Mouse (Mus musculus): ENCODE measurements around the gene Taok3. TPM values are rescaled to one million over a fixed set of nuclear protein-coding genes. Genes with fewer than 3 reads are reported as not detected.

The Taok3 gene
- total RNA-seq, 1 experiment from 2014 or later = 100 TPM

DNA sequence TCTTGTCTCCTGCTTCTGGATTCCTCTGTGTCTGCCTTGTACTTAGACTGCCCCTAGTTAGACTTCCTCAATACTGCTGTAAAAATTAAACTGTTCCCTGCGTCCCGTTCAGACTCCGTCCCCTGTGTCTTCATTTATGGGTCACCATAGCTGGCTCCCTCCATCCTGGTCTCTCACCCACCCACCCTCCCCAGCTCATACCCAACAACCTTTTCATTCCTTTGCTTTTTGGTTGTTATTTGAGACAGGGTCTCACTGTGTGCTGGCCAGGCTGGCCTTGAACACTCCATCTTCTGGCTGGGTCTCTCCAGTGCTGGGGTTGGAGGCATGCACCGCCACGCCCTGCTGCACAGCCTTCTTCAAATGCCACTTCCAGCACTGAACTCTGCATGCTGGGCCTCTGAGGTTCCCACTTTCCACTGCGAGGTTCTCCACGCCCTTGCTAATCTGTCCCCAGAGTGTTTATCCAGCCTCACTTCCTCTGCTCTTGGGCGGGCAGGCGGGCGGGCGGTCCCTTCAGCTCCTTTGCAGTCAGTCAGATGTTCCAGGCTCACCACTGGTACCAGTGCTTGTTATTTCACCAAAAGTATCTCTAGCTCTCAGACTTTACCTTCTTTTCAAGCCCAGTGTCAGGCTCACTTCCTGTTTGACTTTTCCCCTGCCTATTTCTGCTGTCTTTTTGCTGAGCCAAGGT, 18.5 kb downstream of the Taok3 start:
- ATAC-seq (replicated peaks; ENCODE audit: low read depth, poor library complexity, severe bottlenecking) = peak; percentile 57

DNA sequence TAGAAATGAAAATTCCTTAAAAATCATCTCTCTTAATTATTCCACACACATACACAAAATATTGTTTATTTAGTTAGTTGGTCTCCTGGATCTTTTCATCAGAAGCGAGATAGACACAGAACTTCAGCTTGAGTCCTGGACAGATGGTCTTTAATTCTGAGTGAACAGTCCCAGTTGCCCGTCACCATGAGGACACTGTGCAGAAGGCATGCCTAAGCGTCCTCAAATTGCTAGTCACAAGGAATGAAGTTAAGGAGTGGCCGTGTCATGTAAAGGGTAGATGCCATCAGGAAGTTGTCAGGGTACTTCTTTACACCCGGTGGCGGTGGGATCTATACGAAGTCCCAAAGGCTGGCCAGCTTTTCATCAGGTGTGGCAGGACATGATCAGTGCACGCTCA, 19.9 kb downstream of the Taok3 start:
- no peak for ATAC-seq (replicated peaks; ENCODE audit: low read depth, poor library complexity, severe bottlenecking)

DNA sequence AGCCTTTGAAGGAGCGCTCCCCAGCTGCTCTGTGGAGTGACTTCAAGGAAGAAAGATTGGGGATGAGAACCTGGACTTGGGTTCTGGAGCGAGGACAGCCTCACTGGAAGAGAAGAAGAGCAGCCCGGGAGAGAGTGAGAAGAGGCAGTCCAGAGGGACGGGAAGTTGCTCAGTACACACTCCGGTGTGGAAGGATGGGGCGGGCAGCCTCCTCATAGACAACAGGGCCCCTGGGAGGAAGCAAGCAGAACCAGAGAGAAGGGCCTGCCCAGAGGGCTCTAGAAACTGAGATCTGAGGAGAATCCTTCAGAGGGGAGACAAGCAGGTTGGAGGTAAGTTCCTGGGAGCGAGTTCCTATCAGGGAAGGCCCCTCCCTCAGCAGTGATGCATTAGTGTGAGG, 20.4 kb downstream of the Taok3 start:
- no peak for ATAC-seq (replicated peaks; ENCODE audit: low read depth, poor library complexity, severe bottlenecking)

DNA sequence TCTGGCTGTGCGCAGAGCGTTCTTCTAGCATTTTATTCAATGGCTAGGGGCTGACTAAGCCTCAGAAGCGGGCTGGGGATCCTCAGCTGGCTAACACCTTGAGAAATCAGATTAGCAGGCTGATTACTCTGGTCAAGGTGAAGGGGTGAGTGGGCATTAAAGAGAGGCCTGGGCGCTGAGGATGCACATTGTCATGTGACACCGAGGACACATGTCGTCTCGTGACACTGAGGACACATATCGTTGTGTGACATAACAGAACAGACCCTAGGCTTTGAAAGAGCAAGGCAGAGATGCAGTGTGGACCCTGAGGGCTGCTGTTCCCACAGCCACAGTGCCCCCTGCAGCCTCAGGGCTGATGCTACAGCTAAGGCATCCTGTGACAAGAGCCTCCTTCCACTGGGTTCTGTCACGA, 23.8 kb downstream of the Taok3 start:
- ATAC-seq (replicated peaks; ENCODE audit: low read depth, poor library complexity, severe bottlenecking) = peak; percentile 65

DNA sequence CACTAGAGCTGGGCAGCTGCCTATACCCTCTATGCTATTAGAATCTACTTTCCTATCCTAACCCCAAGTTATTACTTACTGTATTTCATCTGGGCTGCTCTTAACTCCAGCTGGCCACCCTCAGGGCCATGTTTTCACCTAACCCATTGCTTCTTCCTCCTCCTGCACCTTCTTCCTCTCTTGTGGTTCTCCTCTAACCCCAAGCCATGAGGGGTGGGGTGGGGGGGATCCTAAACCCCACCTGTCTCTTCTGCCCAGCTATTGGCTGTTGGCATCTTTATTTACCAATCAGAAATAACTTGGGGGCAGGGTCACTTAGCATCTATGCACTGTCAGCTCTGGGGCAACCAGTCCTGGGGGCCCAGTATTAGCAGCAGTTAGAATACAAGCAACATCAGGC, 26.2 kb downstream of the Taok3 start:
- ATAC-seq (replicated peaks; ENCODE audit: low read depth, poor library complexity, severe bottlenecking) = peak; percentile 43

DNA sequence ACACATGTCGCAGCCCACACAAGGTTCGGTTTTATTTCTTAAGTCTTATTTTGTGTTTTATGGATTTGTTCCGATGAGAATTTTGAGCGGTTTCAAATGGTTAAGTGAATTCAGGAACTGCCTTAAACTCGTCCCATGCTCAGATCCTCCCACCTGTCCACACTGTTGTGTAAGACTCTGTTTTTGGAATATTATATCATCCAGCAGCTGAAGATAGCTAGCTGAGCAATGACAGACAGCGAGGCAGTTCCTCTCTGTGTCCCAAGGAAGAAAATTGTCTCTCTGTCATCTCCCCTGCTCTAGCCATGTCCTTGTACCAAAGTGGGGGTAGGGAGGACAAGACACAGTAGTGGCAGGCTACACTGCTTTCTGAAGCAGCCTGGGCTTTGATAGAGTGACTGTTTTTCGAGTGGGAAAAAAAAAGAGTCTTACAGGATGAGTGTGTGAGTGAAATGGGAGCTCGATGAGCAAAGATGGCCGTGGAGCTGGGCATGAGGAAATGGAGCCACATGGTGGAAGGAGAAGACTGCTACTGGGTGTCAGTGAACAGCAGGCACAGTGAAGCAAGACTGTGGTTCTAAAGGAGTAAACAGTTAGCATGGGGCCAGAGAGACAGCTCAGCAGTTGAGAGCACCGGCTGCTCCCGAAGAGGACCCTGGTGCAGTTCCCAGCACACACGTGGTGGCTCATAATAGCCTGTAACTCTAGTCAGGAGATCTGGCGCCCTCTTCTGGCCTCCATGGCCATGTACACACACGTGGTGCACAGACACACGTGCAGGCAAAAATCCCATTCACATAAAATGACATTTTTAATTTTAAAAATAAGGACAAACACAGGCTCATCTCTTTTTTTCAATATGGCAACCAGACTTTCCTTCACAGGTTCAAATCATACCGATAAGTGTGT, 27.5 kb downstream of the Taok3 start:
- no peak for ATAC-seq (replicated peaks; ENCODE audit: low read depth, poor library complexity, severe bottlenecking)

DNA sequence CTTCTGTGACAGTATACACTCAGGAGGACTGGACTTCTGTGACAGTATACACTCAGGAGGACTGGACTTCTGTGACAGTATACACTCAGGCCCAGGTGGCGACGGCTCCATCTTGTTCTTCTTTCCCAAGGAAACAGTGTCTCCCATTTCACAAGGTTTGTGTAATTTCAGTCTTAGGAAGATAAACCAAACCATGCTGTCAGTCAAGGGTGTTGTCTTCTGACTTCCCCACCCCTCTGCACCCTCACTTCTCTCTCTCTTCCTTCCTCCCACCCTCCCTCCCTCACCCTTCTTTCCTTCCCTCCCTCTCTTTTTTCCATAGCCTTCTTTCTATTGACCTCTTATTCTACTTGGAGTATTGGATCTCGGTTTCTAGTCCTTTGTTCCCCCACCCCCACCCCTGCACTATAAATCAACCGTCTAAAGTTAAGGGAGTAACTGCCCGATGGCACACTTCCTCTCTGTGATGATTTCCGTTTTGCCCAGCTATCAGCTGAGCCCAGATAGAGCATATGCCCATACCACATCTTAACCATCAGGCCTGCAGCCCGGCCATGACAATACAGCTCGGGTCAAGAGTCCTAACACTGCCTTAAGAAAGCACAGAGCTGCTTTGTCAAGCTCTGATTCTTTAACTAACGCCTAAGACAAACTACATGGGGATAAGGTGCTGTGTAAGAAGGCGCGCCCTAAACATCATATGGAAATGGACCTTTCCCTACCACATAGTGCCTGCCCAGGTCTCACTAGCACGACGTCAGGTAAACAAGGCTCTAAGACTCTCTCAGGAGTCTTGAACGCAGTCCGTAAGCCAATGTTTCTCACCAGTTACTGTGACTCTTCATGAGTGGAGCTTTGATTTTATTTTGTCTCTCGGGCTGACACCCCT, 29.4 kb downstream of the Taok3 start:
- peak; percentile 84 for ATAC-seq (replicated peaks; ENCODE audit: low read depth, poor library complexity, severe bottlenecking)

DNA sequence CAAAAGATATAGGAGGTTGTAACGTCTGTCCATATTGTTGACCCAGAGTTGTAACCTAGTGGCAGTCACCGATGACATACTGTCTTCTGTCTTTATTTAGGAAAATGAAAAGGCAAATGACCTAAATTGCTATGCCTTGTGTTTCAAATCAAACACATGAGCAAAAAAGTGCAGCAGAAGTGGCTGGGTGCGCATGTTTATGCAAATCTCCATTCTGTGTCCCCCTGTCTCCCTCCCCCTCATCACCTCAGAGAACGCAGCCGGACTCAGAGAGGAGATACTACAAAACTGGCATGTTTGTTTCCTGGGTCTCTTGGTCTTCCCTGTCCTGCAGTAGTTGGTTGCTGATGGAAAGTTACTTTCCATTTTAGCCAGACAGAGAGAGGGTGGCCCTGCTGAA, 30.1 kb downstream of the Taok3 start:
- no peak for ATAC-seq (replicated peaks; ENCODE audit: low read depth, poor library complexity, severe bottlenecking)

DNA sequence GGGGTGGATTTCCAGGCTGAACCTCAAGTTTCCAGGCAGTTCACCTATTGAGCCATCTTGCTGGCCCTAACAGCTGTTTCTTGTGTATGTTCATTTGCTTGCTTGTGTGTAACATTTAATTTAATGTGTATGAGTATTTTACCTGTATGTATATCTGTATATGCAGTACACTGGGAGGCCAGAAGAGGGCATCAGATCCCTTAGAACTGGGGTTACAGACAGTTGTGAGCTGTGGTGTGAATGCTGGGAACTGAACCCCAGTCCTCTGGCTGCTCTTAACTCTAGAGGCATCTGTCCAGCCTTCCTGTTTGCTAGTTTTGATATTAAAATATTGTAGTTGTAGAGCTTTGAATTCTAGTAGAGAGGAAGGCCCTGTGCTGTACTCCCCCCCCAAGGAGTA, 33.0 kb downstream of the Taok3 start:
- no peak for ATAC-seq (replicated peaks; ENCODE audit: low read depth, poor library complexity, severe bottlenecking)

DNA sequence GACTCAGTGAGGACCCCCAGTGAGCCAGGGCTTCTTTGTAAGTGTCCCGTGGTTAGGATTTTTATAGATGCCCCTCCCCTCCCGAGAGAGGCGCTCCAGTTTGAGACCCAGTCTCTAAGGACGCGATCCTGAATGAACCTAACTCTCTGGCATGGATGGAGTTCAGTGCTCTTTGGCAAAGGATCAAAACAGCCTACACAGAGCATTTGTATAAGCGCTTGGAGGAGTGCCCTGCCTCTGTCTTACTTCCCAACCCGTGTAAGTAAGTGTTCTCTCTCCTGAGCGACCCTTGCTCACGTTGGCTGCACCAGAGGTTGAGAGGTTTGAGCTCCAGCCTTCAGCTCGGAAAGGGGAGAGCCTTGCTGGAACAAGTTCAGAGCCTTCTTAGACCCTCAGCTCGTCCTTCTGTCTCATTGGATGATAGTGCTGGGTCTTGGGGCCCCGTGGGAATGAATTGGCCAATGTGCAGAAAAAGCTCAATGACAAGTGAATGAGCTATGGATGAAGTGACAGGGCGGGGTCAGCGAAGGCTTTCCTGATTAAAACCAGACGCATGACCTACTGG, 33.7 kb downstream of the Taok3 start:
- no peak for ATAC-seq (replicated peaks; ENCODE audit: low read depth, poor library complexity, severe bottlenecking)

DNA sequence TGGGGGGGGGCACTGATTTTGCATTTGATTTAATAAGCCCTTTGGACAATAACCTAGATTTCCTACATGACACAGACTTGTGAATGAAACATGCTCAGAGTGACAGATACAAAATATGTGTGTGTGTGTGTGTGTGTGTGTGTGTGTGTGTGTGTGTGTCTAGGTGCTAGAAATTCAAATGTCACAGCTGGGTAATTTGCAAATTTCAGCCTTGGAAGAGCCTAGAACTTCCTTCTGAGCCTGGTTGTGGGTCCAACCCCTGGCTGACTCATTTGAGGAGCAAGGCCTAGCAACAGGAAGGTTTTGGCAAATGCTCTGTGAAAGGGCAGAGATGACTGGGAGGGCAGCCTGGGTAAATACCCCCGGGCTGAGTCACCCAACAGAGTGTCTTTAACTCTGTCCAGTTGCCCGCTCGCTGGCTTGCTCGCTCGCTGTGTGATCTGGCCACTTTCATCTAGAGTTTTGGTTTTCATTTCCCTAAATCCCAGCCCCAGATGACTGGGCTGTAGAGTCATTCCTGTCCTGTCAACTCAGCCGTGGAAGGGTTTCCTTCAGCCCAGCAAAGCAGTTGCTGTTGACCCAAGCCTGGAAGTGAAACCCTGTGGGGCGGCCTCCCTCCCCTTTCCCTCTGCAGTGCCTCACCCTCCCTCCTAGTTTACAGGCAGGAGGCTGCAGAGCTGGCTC, 38.5 kb downstream of the Taok3 start:
- ATAC-seq (replicated peaks; ENCODE audit: low read depth, poor library complexity, severe bottlenecking) = peak; percentile 83

DNA sequence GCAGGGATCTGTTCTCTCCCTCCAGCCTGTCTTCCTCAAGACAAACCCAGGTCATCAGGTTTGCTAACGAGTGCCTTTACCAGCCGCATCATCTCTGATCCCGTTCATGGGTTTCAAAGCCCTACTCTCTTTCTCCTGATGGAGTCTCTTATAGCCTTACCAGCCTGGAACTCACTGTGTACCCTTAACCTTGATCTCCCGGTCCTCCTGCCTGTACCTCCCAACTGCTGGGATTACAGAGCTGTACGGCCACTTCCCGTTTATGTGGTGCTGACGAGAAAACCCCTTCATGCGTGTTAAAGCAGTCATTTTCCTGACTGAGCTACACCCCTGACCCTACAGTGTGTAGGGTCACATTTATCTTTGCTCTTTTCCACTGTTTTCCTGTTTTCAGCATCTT, 39.4 kb downstream of the Taok3 start:
- no peak for ATAC-seq (replicated peaks; ENCODE audit: low read depth, poor library complexity, severe bottlenecking)

DNA sequence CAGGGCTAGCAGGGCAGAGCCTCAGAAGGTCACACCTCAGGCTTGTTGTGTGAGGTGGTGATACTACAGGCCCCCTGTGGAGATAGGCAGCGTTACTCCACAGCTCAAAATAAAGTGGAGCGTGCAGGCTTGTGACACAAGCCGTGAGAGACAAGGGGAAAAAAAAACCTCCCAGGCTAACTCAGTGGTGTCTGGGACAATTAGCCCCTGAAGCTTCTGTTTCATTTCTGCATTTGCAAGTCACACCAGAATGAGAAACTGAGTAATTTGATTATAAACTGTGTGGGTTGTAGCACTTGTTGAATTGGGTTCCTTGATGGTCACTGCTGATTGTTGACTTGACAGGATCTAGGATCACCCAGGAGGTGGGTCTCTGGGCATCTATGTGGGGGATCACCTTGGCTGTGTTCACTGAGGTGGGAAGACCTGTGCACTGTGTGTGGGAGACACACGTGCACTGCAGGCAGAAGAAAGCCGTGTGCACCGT, 39.9 kb downstream of the Taok3 start:
- peak; percentile 58 for ATAC-seq (replicated peaks; ENCODE audit: low read depth, poor library complexity, severe bottlenecking)

DNA sequence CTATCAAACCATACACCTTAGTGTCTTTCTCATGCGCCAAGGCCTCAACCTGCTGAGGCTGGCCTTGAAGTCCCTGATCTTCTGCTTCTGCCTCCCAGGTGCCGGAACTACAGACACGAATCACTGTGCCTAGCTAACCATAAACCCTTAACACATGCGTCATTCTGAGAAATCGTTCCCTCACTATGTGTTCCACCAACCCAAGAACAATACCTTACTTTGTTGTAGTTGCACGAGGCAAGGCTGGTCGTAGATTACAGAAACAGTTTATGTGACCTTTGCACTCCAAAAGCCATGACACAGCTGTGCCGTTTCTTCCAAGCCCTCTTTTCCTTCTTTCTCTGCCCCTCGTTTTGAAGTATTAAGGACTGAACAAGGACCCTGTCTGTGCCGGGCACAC, 40.6 kb downstream of the Taok3 start:
- no peak for ATAC-seq (replicated peaks; ENCODE audit: low read depth, poor library complexity, severe bottlenecking)

DNA sequence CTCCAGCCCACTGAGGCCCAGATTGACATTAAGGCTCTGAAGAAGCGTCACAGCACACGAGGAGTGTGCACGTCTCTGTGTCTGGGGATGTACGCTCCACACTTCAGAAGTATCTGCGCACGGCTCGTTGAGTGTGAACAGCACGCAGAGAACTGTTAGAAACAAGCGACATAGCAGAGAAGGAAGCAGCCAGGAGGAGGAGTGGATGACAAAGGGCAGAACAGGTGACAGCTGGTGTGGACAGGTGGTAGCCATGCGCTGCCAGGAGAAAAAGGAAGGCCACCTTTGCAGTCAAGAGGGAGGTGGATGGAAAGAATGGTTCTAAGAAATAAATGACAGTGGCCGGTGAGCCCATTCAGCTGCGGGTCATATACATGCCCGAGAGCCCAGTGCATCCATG, 43.9 kb downstream of the Taok3 start:
- ATAC-seq (replicated peaks; ENCODE audit: low read depth, poor library complexity, severe bottlenecking) = no peak

DNA sequence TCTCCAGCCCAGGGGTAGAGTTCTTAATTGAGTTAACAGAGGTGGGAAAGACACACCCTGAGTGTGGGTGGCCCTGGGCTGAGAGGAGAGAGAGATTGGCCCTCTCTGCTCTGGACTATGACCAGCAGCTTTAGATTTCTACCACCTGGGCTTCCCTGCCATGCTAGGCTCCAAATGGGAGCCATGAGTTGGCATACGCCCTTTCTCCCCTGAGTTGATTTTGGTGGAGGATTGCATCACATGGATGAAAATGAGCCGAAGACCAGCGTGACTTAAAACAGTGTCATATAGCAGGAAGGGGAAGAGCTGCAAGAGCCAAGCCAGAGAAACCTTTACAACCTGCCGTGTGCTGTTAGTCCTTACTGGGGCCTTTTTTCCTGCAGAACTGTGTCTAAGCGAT, 44.6 kb downstream of the Taok3 start:
- ATAC-seq (replicated peaks; ENCODE audit: low read depth, poor library complexity, severe bottlenecking) = 0 out of 2 replicates have a peak, but pooled peaks have one; percentile 16

DNA sequence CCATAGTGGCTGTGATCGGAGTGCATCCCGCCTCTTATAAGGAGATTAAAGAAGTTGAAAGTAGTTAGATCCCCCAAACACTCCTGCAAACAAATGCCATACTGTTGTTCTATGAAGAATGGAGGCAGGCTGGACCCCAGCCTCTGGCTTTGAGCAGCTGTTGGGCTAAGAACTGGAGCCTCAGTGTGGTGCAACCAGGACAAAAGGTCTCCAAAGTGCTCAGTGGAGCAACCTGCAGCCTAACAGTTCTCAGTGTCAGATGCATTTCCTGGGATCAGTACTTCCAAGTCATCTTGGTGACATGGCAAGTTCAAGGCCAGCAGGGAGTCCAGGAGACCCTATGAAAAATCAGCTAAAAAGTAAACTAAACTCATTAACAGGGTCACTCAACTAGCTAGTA, 45.0 kb downstream of the Taok3 start:
- no peak for ATAC-seq (replicated peaks; ENCODE audit: low read depth, poor library complexity, severe bottlenecking)

DNA sequence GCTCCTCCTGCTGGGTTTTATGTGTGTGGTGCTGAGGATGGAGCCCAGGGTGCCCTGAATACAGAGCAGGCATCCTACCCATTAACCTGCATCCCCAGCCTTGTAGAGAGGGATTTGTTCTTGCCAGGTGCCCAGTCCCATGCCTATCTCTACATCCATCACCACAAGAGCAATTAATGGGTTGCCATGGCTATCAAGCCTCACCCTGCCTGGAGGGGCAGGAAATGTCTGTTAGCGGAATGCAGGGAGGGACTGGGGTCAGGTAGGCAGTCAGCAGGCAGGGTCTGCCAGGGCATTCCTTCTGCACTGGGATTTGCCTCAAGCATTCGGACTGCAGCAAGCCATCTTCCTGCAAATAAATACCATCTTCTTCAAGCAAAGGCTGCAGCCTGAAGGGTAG, 46.0 kb downstream of the Taok3 start:
- ATAC-seq (replicated peaks; ENCODE audit: low read depth, poor library complexity, severe bottlenecking) = no peak

DNA sequence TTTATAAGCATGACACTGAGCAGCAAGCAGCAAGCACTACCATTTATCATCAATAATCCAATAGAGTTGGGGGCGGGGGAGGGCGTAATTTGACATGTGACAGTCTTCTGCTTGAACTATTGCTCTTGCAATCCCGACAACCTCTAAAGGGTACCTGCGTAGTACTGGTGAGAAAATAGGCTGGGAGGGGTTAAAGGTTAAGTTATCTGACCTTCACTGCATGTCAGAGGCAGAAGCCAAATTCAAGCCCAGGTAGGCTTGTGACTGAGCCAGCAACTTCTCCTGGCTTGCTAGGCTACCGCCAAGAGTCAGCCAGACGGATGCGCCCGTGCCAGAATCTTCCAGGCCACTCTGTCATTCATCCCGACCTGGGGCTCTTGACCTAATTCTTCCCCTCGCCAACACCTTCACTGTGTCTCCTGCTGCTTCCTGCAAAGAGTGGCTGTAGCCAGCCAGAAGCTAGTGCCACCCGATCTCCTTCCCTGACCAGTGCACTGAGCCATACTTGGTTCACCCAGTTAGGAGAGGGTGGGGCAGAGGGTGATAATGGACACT, 47.0 kb downstream of the Taok3 start:
- no peak for ATAC-seq (replicated peaks; ENCODE audit: low read depth, poor library complexity, severe bottlenecking)

Measured in common myeloid progenitor, adult 5-6 weeks (primary cell).